Mouse (Mus musculus): ENCODE data around the gene Stat1. TPM values are rescaled to one million over a fixed set of nuclear protein-coding genes. Genes with fewer than 3 reads are reported as not detected.
A peak's percentile ranks its signal among the peaks of the same experiment; 100 is the strongest.

The Stat1 gene
- polyA plus RNA-seq, 1 experiment from 2014 or later: 21.7 TPM

GRCm38 (mm10) chr1:52102795-52103194 is 16.4 kb upstream of the Stat1 start:
- H3K27me3 ChIP-seq (ENCODE audit: control insufficient read depth, insufficient read depth, low read length): no peaks in the 10 kb centered on the region
- H3K9ac ChIP-seq (replicated peaks; ENCODE audit: low read depth, low read length): no peak overlapping the region
- no peak for ATAC-seq (ENCODE audit: insufficient number of reproducible peaks, insufficient read depth, low FRiP score, low read depth)
- H3K4me1 ChIP-seq (ENCODE audit: control insufficient read depth, insufficient read depth, low read length): no peaks in the 10 kb centered on the region
- H3K27ac ChIP-seq (ENCODE audit: low read length): no peak overlapping the region
- H3K9me3 ChIP-seq (ENCODE audit: control insufficient read depth, low read depth, low read length): no peaks in the 10 kb centered on the region
- no peak overlapping the region for H3K4me2 ChIP-seq (replicated peaks; ENCODE audit: low read depth, low read length)
- WGBS: 71% methylated on average over 8 of the region's 8 CpGs
- no peaks in the 10 kb centered on the region for H3K36me3 ChIP-seq (ENCODE audit: control insufficient read depth, insufficient read depth, low read length)
- H3K4me3 ChIP-seq (ENCODE audit: low read depth, low read length): no peak overlapping the region

- H3K27ac ChIP-seq (ENCODE audit: low read length): no peak overlapping the region
- H3K4me3 ChIP-seq (ENCODE audit: low read depth, low read length): no peak overlapping the region
- no peak overlapping the region for H3K4me2 ChIP-seq (replicated peaks; ENCODE audit: low read depth, low read length)
- H3K9ac ChIP-seq (replicated peaks; ENCODE audit: low read depth, low read length): no peak overlapping the region
- no peaks in the 10 kb centered on the region for H3K9me3 ChIP-seq (ENCODE audit: control insufficient read depth, low read depth, low read length)
- no peaks in the 10 kb centered on the region for H3K36me3 ChIP-seq (ENCODE audit: control insufficient read depth, insufficient read depth, low read length)
- ATAC-seq (ENCODE audit: insufficient number of reproducible peaks, insufficient read depth, low FRiP score, low read depth): no peak
- no peaks in the 10 kb centered on the region for H3K27me3 ChIP-seq (ENCODE audit: control insufficient read depth, insufficient read depth, low read length)
- H3K4me1 ChIP-seq (ENCODE audit: control insufficient read depth, insufficient read depth, low read length): no peaks in the 10 kb centered on the region
- WGBS: 81% methylated on average over 11 of the region's 11 CpGs
Measured at GRCm38 (mm10) chr1:52107206-52107605, 12.0 kb upstream of the Stat1 start.

- H3K36me3 ChIP-seq (ENCODE audit: control insufficient read depth, insufficient read depth, low read length): no peaks in the 10 kb centered on the region
- no peak overlapping the region for H3K4me2 ChIP-seq (replicated peaks; ENCODE audit: low read depth, low read length)
- no peak overlapping the region for H3K27ac ChIP-seq (ENCODE audit: low read length)
- WGBS: 59% methylated on average over 3 of the region's 3 CpGs
- H3K4me1 ChIP-seq (ENCODE audit: control insufficient read depth, insufficient read depth, low read length): peaks cover 4% of the 10 kb centered on the region; the same call in 1 of the 2 replicates
- no peak overlapping the region for H3K4me3 ChIP-seq (ENCODE audit: low read depth, low read length)
- H3K9me3 ChIP-seq (ENCODE audit: control insufficient read depth, low read depth, low read length): no peaks in the 10 kb centered on the region
- no peak overlapping the region for H3K9ac ChIP-seq (replicated peaks; ENCODE audit: low read depth, low read length)
- no peak for ATAC-seq (ENCODE audit: insufficient number of reproducible peaks, insufficient read depth, low FRiP score, low read depth)
- no peaks in the 10 kb centered on the region for H3K27me3 ChIP-seq (ENCODE audit: control insufficient read depth, insufficient read depth, low read length)
Measured at GRCm38 (mm10) chr1:52111217-52111616, 8.0 kb upstream of the Stat1 start.

- H3K36me3 ChIP-seq (ENCODE audit: control insufficient read depth, insufficient read depth, low read length): no peaks in the 10 kb centered on the region
- no peak overlapping the region for H3K4me2 ChIP-seq (replicated peaks; ENCODE audit: low read depth, low read length)
- H3K4me3 ChIP-seq (ENCODE audit: low read depth, low read length): no peak overlapping the region
- H3K4me1 ChIP-seq (ENCODE audit: control insufficient read depth, insufficient read depth, low read length): peaks cover 4% of the 10 kb centered on the region; the same call in 1 of the 2 replicates
- H3K27me3 ChIP-seq (ENCODE audit: control insufficient read depth, insufficient read depth, low read length): no peaks in the 10 kb centered on the region
- no peak overlapping the region for H3K27ac ChIP-seq (ENCODE audit: low read length)
- WGBS: 89% methylated on average over 1 of the region's 1 CpGs
- no peak for ATAC-seq (ENCODE audit: insufficient number of reproducible peaks, insufficient read depth, low FRiP score, low read depth)
- no peak overlapping the region for H3K9ac ChIP-seq (replicated peaks; ENCODE audit: low read depth, low read length)
- no peaks in the 10 kb centered on the region for H3K9me3 ChIP-seq (ENCODE audit: control insufficient read depth, low read depth, low read length)
Measured at GRCm38 (mm10) chr1:52112301-52112700, 6.9 kb upstream of the Stat1 start.

- peak; percentile 24; the same call in 1 of the 2 replicates for ATAC-seq (ENCODE audit: insufficient number of reproducible peaks, insufficient read depth, low FRiP score, low read depth)
- H3K27ac ChIP-seq (ENCODE audit: low read length): 0 out of 2 replicates have a peak overlapping the region, but pooled peaks have one; percentile 2
- peak overlapping the region; percentile 44 for H3K4me2 ChIP-seq (replicated peaks; ENCODE audit: low read depth, low read length)
- H3K4me1 ChIP-seq (ENCODE audit: control insufficient read depth, insufficient read depth, low read length): peaks cover 4% of the 10 kb centered on the region; the same call in 1 of the 2 replicates
- no peaks in the 10 kb centered on the region for H3K9me3 ChIP-seq (ENCODE audit: control insufficient read depth, low read depth, low read length)
- 14% methylated on average over 7 of the region's 7 CpGs for WGBS
- H3K9ac ChIP-seq (replicated peaks; ENCODE audit: low read depth, low read length): 0 out of 2 replicates have a peak overlapping the region, but pooled peaks have one; percentile 14
- peak overlapping the region; percentile 20 for H3K4me3 ChIP-seq (ENCODE audit: low read depth, low read length)
- H3K27me3 ChIP-seq (ENCODE audit: control insufficient read depth, insufficient read depth, low read length): no peaks in the 10 kb centered on the region
- no peaks in the 10 kb centered on the region for H3K36me3 ChIP-seq (ENCODE audit: control insufficient read depth, insufficient read depth, low read length)
Measured at GRCm38 (mm10) chr1:52113067-52113665, 6.1 kb upstream of the Stat1 start.

- WGBS: under 1% methylated on average over 31 of the region's 32 CpGs
- H3K9ac ChIP-seq (replicated peaks; ENCODE audit: low read depth, low read length): 0 out of 2 replicates have a peak overlapping the region, but pooled peaks have one; percentile 14
- peak overlapping the region; percentile 44 for H3K4me2 ChIP-seq (replicated peaks; ENCODE audit: low read depth, low read length)
- 0 out of 2 replicates have a peak overlapping the region, but pooled peaks have one; percentile 2 for H3K27ac ChIP-seq (ENCODE audit: low read length)
- H3K36me3 ChIP-seq (ENCODE audit: control insufficient read depth, insufficient read depth, low read length): no peaks in the 10 kb centered on the region
- H3K4me1 ChIP-seq (ENCODE audit: control insufficient read depth, insufficient read depth, low read length): peaks cover 4% of the 10 kb centered on the region; the same call in 1 of the 2 replicates
- no peaks in the 10 kb centered on the region for H3K9me3 ChIP-seq (ENCODE audit: control insufficient read depth, low read depth, low read length)
- no peaks in the 10 kb centered on the region for H3K27me3 ChIP-seq (ENCODE audit: control insufficient read depth, insufficient read depth, low read length)
- ATAC-seq (ENCODE audit: insufficient number of reproducible peaks, insufficient read depth, low FRiP score, low read depth): peak; percentile 96
- H3K4me3 ChIP-seq (ENCODE audit: low read depth, low read length): peak overlapping the region; percentile 20
Measured at GRCm38 (mm10) chr1:52113666-52114069, 5.6 kb upstream of the Stat1 start.

- Histone ChIP-seq H3K9me3 (ENCODE audit: control insufficient read depth, low read depth, low read length) (no peaks in the 10 kb centered on the region), H3K36me3 (ENCODE audit: control insufficient read depth, insufficient read depth, low read length) (no peaks in the 10 kb centered on the region), H3K27me3 (ENCODE audit: control insufficient read depth, insufficient read depth, low read length) (no peaks in the 10 kb centered on the region), H3K4me2 (replicated peaks; ENCODE audit: low read depth, low read length) (no peak overlapping the region), H3K4me1 (ENCODE audit: control insufficient read depth, insufficient read depth, low read length) (peaks cover 9% of the 10 kb centered on the region), H3K27ac (ENCODE audit: low read length) (no peak overlapping the region), H3K4me3 (ENCODE audit: low read depth, low read length) (no peak overlapping the region), H3K9ac (replicated peaks; ENCODE audit: low read depth, low read length) (no peak overlapping the region)
- WGBS: 66% methylated on average over 3 of the region's 3 CpGs
- no peak for ATAC-seq (ENCODE audit: insufficient number of reproducible peaks, insufficient read depth, low FRiP score, low read depth)
Measured at GRCm38 (mm10) chr1:52116441-52116840, 2.8 kb upstream of the Stat1 start.

- H3K9me3 ChIP-seq (ENCODE audit: control insufficient read depth, low read depth, low read length): no peaks in the 10 kb centered on the region
- 92% methylated on average over 1 of the region's 1 CpGs for WGBS
Measured at GRCm38 (mm10) chr1:52117777-52118176, 1.5 kb upstream of the Stat1 start.

More at GRCm38 (mm10) chr1:52117777-52118176, 1.5 kb upstream of the Stat1 start:
- Histone ChIP-seq H3K27me3 (ENCODE audit: control insufficient read depth, insufficient read depth, low read length) (no peaks in the 10 kb centered on the region), H3K36me3 (ENCODE audit: control insufficient read depth, insufficient read depth, low read length) (no peaks in the 10 kb centered on the region), H3K9ac (replicated peaks; ENCODE audit: low read depth, low read length) (no peak overlapping the region), H3K27ac (ENCODE audit: low read length) (no peak overlapping the region), H3K4me1 (ENCODE audit: control insufficient read depth, insufficient read depth, low read length) (peaks cover 9% of the 10 kb centered on the region), H3K4me3 (ENCODE audit: low read depth, low read length) (no peak overlapping the region), H3K4me2 (replicated peaks; ENCODE audit: low read depth, low read length) (no peak overlapping the region)
- no peak for ATAC-seq (ENCODE audit: insufficient number of reproducible peaks, insufficient read depth, low FRiP score, low read depth)

Measured in stomach, embryonic 14.5 days (tissue).